In genomic region chr3:69118827-69119226, GRCm38 (mm10) we compare ENCODE assay signal across 9 mouse cellular contexts. TPM values are rescaled to one million over a fixed set of nuclear protein-coding genes. Genes with fewer than 3 reads are reported as not detected.
DNase-seq lines count a peak whose midpoint lies in the region; ATAC-seq lines count a peak whose summit lies in the region.
"Had no signal": no experiment of that assay in that cellular context is flagged by ENCODE, and none has a peak within 500 bp of the region (broad histone marks: within the 10 kb centered on the region; RNA-seq: fewer than 3 reads in every experiment).

No protein-coding gene starts in this region.

- no peak overlapping the region for H3K4me2 ChIP-seq in hindbrain, embryonic 13.5 days
- no peak overlapping the region for H3K4me2 ChIP-seq in hindbrain, embryonic 12.5 days (replicated peaks)
- no peak overlapping the region for H3K4me2 ChIP-seq in hindbrain, embryonic 16.5 days (ENCODE audit: low read length)

- H3K36me3 ChIP-seq in hindbrain, embryonic 13.5 days, result no peaks in the 10 kb centered on the region
- H3K36me3 ChIP-seq in hindbrain, embryonic 12.5 days, result no peaks in the 10 kb centered on the region
- no peaks in the 10 kb centered on the region for H3K36me3 ChIP-seq in hindbrain, embryonic 16.5 days (ENCODE audit: control insufficient read depth, insufficient read depth, low read length)

- H3K9ac ChIP-seq in hindbrain, embryonic 13.5 days, result no peak overlapping the region
- H3K9ac ChIP-seq in hindbrain, embryonic 12.5 days, result no peak overlapping the region
- no peak overlapping the region for H3K9ac ChIP-seq in hindbrain, embryonic 16.5 days (ENCODE audit: low read depth, low read length)

- H3K9me3 ChIP-seq in hindbrain, embryonic 13.5 days, result no peaks in the 10 kb centered on the region
- no peaks in the 10 kb centered on the region for H3K9me3 ChIP-seq in hindbrain, embryonic 12.5 days (replicated peaks)
- H3K9me3 ChIP-seq in hindbrain, embryonic 16.5 days (ENCODE audit: control insufficient read depth, low read length), result no peaks in the 10 kb centered on the region

- H3K27ac ChIP-seq in hindbrain, embryonic 13.5 days, result 0 out of 2 replicates have a peak overlapping the region, but pooled peaks have one; percentile 23
- H3K27ac ChIP-seq in hindbrain, embryonic 12.5 days, result no peak overlapping the region
- no peak overlapping the region for H3K27ac ChIP-seq in hindbrain, embryonic 16.5 days (ENCODE audit: low read depth, low read length)

- no peak overlapping the region for H3K4me3 ChIP-seq in hindbrain, embryonic 13.5 days
- H3K4me3 ChIP-seq in hindbrain, embryonic 12.5 days, result no peak overlapping the region
- no peak overlapping the region for H3K4me3 ChIP-seq in hindbrain, embryonic 16.5 days (ENCODE audit: low read length)

- WGBS in hindbrain, embryonic 13.5 days, result 45% methylated on average over 3 of the region's 3 CpGs
- WGBS in hindbrain, embryonic 12.5 days, result 52% methylated on average over 3 of the region's 3 CpGs
- 41% methylated on average over 3 of the region's 3 CpGs for WGBS in hindbrain, embryonic 16.5 days

- peaks cover 23% of the 10 kb centered on the region for H3K4me1 ChIP-seq in hindbrain, embryonic 13.5 days (replicated peaks)
- H3K4me1 ChIP-seq in hindbrain, embryonic 12.5 days, result peaks cover 4% of the 10 kb centered on the region; the same call in 1 of the 2 replicates
- peaks cover 4% of the 10 kb centered on the region for H3K4me1 ChIP-seq in hindbrain, embryonic 16.5 days (ENCODE audit: control insufficient read depth, insufficient read depth, low read depth, low read length)

- peak; percentile 70 for DNase-seq in Muller cell, postnatal 12 days (ENCODE audit: inconsistent ontology term)
- DNase-seq in c-Kit-negative CD71-positive TER-119-positive erythroid progenitor cells, embryonic 14.5 days (ENCODE audit: low read depth, low spot score), result peak; percentile 41
- no peak for DNase-seq in testis, postnatal 10 days (ENCODE audit: low spot score)
- no peak for DNase-seq in left cerebral cortex, adult 8-10 months (ENCODE audit: low spot score in 2 of 2)
- no peak for DNase-seq in layer of hippocampus, postnatal 10 days (ENCODE audit: low spot score in 2 of 2)
- DNase-seq: kidney, postnatal 36 days had no signal

- H3K27me3 ChIP-seq in hindbrain, embryonic 13.5 days, result no peaks in the 10 kb centered on the region
- H3K27me3 ChIP-seq in hindbrain, embryonic 12.5 days, result no peaks in the 10 kb centered on the region
- no peaks in the 10 kb centered on the region for H3K27me3 ChIP-seq in hindbrain, embryonic 16.5 days (replicated peaks; ENCODE audit: control insufficient read depth, insufficient read depth, low read length)

- ATAC-seq in hindbrain, embryonic 13.5 days (ENCODE audit: low FRiP score), result peak; percentile 52; the same call in 1 of the 2 replicates
- no peak for ATAC-seq in hindbrain, embryonic 12.5 days (ENCODE audit: low FRiP score)
- ATAC-seq in hindbrain, embryonic 16.5 days, result peak; percentile 55; the same call in 1 of the 2 replicates

RNA-seq across cellular contexts. Expression of gene Kpna4, which starts 8.1 kb away (rescaled TPM):
- 34.6 and 37.7 TPM in 2 replicates for polyA plus RNA-seq in hindbrain, embryonic 13.5 days (2015; fragmentation: Nextera tagmentation; extraction: Ambion mirVana)
- 54.1 and 58.4 TPM in 2 replicates for polyA plus RNA-seq in hindbrain, embryonic 12.5 days (2016; fragmentation: Nextera tagmentation; extraction: Ambion mirVana)
- polyA plus RNA-seq in hindbrain, embryonic 16.5 days (2015; fragmentation: Nextera tagmentation; extraction: Ambion mirVana), result 27.0 and 28.7 TPM in 2 replicates
- total RNA-seq in left cerebral cortex, adult 8-10 months (2022), result 10 to 100 TPM; 63.7 to 71.3 (median 66.3) TPM
- total RNA-seq in layer of hippocampus, postnatal 10 days (2021), result 10 to 100 TPM; 73.3 to 75.7 TPM

Comparison
In these comparisons a context has a peak if more than half of its experiments do, and no peak if none do; other contexts are left out.
1. DNase-seq: peak in Muller cell, postnatal 12 days (single experiment) and c-Kit-negative CD71-positive TER-119-positive erythroid progenitor cells, embryonic 14.5 days (single experiment); none in testis, postnatal 10 days (single experiment), left cerebral cortex, adult 8-10 months (0 of 2) and layer of hippocampus, postnatal 10 days (0 of 2).